Mouse (Mus musculus): ENCODE data around the gene Asb13. TPM values are rescaled to one million over a fixed set of nuclear protein-coding genes. Genes with fewer than 3 reads are reported as not detected.

Gene Asb13
- total RNA-seq (2021), result 10 to 100 TPM; 11.1 to 14.2 TPM
- long read RNA-seq, experiment 1, full-length matches to known transcripts, result 21 of 24 reads
- long read RNA-seq, experiment 1, partial matches to known transcripts, result 0 of 24 reads
- long read RNA-seq, experiment 1, other reads (novel, unspliced or antisense), result 3 of 24 reads
- long read RNA-seq, experiment 2, full-length matches to known transcripts, result 34 of 42 reads
- long read RNA-seq, experiment 2, partial matches to known transcripts, result 3 of 42 reads
- long read RNA-seq, experiment 2, other reads (novel, unspliced or antisense), result 5 of 42 reads

DNA sequence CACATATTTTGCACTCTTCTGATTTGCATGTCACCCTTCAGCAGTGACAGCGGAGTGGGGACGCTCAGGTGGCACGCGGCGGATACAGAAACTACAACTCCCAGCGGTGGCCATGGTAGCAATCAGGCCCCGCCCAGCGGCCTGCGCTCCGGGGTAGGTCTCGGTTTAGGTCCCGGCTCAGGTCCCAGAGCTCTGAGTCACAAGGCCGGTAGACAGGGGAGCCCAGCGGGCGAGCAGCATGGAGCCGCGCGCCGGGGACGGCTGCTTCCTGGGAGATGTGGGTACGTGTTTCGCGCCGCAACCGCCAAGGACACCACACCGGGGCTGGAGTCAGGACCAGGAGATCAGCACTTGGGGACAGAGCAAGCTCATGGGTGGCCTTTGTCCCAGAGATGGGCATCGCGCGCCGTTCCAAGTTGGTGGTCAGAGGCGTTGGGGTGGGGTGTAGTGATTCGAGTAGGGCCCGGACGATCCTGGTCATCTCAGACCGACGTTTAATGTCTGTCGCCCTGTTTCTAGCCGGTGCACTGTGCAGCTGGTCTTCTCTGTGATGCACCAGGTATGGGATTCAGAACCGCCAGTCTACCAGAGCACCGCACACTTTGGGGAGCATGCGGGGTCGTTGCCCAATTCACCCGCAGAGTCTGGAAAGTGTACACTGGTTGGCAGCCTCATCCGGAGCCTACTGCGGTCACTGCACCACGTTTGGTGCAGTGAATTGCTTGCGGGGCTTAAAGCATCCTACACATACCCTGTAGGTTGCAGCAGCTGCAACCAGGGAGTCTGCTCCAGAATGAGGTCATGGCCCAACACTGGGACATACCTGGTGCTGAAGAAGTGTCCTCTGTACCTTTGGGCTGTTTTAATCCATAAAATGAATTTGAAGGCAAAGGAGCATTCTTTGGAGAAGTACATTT is at the start of gene Asb13:
Gene Asb13 (plus strand): TSS at position 138 of the 917 bp plus-strand sequence.
- intact Hi-C loops (cut with DNase I), result loop anchor here (2.0 kb wide), 1 partner anchor 23 kb away; the partner anchor contains the start of gene Fam208b
- DNase-seq, result peak; percentile 76 to 78

- no peak for DNase-seq
- intact Hi-C loops (cut with DNase I), result no loop called here
Observed at GRCm38 (mm10) chr13:3590789-3591188, 43.0 kb upstream of the Asb13 start.

DNA sequence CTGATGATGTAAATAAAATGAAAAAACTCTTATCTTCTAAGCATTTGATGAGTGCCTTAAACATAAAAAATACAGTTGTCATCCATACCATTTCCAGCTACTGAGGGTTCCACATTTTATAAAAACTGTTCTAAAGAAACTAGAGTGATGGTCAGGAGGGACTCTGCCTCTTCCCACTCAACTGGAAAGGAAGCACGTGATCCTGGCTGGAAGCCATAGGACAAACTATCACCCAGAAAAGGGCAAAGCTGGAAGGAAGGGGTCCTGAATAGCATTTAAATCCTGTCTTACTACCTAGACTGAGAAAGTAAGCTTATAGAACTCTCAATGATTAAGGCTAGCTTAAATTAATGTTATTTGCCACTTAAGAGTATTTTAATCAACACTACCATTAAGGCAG is 39.5 kb upstream of the Asb13 start:
- DNase-seq, result no peak
- intact Hi-C loops (cut with DNase I), result no loop called here

DNA sequence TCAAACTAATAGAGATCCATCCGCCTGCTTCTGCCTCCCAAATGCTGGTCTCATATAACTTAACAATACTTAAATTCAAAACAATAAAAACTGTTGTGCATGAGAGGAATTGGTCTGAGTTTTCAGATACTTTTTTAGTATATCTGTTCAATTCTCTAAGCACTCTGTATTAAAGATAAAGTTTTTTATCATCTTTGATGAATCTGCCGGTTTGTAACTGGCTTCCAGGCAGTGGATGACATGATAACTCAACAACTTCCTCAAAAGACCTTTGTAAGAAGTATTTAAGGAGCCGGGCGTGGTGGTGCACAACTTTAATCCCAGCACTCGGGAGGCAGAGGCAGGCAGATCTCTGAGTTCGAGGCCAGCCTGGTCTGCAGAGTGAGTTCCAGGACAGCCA is 37.6 kb upstream of the Asb13 start:
- intact Hi-C loops (cut with DNase I), result no loop called here

GRCm38 (mm10) chr13:3609780-3610117 is 24.1 kb upstream of the Asb13 start:
- intact Hi-C loops (cut with DNase I), result loop anchor here (2.0 kb wide), 2 partner anchors 23 to 71 kb away; partner anchors contain the start of gene Gdi2
- DNase-seq, result no peak

More for the DNA sequence above, 37.6 kb upstream of the Asb13 start:
- no peak for DNase-seq

GRCm38 (mm10) chr13:3610118-3610794 is 23.6 kb upstream of the Asb13 start:
- intact Hi-C loops (cut with DNase I), result loop anchor here (2.0 kb wide), 2 partner anchors 23 to 71 kb away; partner anchors contain the start of gene Gdi2
- peak; percentile 6 to 22 for DNase-seq

GRCm38 (mm10) chr13:3610795-3611438 is 22.9 kb upstream of the Asb13 start, which contains the start of gene Fam208b:
TSS of gene Fam208b (minus strand) at chr13:3611108.
- intact Hi-C loops (cut with DNase I), result loop anchor here (2.0 kb wide), 2 partner anchors 22 to 72 kb away; partner anchors contain the start of gene Gdi2
- DNase-seq, result peak; percentile 94 to 98

- intact Hi-C loops (cut with DNase I), result no loop called here
- DNase-seq, result no peak
Observed at GRCm38 (mm10) chr13:3627139-3627538, 6.7 kb upstream of the Asb13 start.

DNA sequence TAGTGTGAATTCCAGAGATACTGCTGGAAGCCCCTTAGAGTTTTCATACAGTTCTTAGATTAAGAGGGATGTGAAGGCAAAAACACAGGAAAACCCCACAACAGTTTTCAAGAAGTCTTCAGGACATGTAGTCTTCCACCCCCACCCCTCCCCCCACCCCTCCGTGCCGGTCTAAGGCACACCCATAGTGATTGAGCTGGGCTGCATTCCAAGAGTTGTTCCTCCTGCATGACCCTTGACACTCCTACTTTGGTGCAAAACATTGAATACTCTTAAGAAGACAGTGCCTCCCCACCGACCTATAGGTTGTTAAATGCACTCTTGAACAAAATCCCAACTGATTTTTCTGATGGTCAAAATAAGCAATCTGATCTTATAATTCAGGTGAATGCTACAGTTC is 5.7 kb upstream of the Asb13 start:
- DNase-seq, result no peak
- intact Hi-C loops (cut with DNase I), result no loop called here

DNA sequence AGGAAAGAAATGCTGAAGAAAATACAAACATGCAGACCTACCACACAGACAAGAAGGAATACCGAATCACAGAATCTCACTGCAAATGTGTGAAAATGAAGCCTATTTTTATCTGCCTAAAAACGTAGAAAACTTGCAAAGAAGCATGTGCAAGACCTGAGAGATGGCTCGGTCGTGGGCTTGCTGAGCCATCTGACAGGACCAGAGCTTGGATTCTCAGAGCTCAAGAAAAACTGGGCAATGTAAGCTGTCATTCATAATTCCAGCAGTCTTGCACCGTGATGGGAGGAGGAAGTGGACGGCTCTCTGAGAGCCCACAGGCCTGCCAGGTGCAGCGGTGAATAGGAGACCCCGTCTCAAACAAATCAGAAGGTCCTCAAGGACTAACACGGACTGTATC is 1.3 kb upstream of the Asb13 start:
- intact Hi-C loops (cut with DNase I), result loop anchor here (2.0 kb wide), 1 partner anchor 22 kb away; the partner anchor contains the start of gene Fam208b

DNA sequence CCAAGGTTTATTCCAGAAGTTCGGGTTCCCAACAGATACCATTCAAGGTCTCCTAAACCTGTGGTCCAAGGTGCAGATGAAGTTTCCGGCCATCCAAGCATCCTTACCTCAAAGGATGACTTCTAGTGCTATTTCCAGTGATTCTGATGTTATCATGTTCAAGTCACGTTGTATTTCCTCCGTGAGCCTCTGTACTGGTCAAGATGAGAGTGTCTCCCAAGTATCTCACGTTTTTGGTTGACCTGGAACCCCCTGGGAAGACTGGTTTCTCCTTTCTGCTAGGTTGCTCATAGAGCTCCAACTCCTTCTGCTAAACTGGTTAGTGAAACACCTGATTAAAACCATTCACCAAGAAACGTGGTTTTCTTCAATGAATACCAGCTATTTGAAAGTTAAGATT is 701 bp upstream of the Asb13 start:
- DNase-seq, result no peak
- intact Hi-C loops (cut with DNase I), result loop anchor here (2.0 kb wide), 1 partner anchor 22 kb away; the partner anchor contains the start of gene Fam208b

More for the DNA sequence above, 1.3 kb upstream of the Asb13 start:
- DNase-seq, result no peak

DNA sequence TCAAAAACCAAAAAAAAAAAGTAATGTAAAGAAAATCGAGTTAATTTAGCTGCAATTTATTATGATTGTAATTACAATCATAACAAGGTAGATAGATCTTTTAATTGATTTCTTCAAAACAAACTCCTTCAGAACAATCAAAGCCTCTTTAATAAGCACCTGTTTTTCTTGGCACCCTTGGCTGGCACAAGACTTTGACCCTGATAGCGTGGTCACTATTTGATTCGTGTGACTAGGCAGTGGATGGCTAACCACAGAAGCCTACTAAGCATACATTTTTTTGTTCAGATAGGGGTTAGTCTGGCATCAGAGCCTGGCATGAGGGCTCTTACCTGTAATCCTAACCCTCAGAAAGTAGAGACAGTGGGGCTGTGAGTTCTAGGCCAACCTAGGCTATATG is 1.2 kb downstream of the Asb13 start:
- DNase-seq, result no peak
- intact Hi-C loops (cut with DNase I), result no loop called here

DNA sequence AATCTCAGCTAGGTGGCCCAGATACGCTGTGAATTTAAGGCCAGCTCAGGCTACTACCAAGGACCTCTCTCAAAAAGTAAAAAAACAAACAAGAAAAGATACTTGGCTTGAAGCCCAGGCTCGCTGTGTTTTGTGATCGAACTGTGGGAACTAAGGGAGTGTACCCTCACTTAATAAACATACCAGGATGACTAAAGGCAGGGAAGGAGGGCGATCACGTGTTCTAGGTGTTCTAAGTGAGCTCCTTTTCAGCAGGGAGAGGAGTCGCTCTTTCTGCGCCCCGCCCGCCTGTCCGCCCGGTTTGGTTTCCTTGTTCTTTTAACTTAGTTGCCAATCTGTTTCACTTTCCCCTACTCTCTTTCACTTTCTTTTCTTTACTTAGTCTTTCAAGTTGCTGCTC is 3.0 kb downstream of the Asb13 start:
- DNase-seq, result no peak
- intact Hi-C loops (cut with DNase I), result no loop called here

GRCm38 (mm10) chr13:3642049-3642448 is 8.2 kb downstream of the Asb13 start:
- no peak for DNase-seq
- intact Hi-C loops (cut with DNase I), result no loop called here

DNA sequence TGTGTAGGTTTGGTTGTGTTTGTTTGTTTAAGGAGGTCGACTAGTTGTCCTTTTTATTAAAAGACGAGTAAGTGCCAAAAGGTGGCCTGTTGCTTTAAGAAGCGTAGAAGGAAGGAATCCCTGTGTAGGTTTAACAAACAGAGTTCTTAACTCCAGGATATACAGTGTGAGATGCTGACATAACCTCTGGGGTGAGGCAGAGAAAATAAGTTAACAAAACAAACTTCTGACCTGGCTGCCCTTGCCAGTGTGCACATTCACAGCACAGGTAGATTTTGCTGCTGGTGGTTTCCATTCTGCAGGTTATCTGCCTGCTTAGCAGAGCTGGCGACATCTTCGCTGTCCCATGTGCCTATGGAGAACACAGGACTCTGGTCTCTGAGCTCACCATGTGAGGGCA is 8.7 kb downstream of the Asb13 start:
- intact Hi-C loops (cut with DNase I), result no loop called here
- no peak for DNase-seq

- intact Hi-C loops (cut with DNase I), result no loop called here
- no peak for DNase-seq
Observed at GRCm38 (mm10) chr13:3644871-3645270, 11.0 kb downstream of the Asb13 start.

- DNase-seq, result no peak
- intact Hi-C loops (cut with DNase I), result no loop called here
Observed at GRCm38 (mm10) chr13:3645919-3646318, 12.1 kb downstream of the Asb13 start.

DNA sequence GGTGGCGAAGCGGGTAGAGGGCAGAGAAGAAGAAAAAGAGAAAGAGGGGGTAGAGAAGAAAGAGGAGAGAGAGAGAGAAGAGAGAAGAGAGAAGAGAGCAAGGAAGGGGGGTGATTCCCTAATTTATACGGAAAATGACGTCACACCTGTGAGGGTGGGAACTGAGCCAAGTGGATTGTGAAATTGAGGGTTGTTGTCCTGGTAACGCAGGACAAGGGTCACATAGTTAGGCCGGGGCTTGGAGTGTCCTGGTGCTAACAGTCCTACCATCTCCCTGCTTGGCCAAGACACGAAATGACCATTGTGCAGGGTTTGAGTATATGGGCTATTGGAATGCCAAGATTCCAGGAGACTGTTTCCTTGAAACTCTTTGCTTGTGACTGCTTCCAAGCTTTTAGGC is 12.7 kb downstream of the Asb13 start:
- intact Hi-C loops (cut with DNase I), result no loop called here
- DNase-seq, result no peak

DNA sequence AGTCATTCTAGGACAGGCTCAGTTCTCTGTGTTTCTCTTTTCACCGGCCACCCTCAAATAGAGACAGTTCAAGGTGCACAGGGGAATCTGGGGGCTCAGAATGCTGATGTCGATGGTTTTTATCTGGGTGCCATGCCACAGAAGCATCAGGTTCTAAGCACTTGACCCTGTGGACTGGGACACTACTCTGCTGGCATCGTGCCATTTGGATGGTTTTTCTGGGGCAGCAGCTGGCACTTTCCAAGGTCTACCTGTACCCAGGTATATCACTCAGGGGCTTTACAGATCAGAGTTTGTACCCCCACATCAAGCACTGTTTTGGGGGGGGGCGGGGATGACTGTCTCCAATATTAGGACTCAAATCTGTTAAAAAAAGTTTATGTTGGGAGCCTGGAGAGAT is 16.7 kb downstream of the Asb13 start:
- intact Hi-C loops (cut with DNase I), result no loop called here

GRCm38 (mm10) chr13:3654432-3654831 is 20.6 kb downstream of the Asb13 start:
- DNase-seq, result no peak

More for the DNA sequence above, 16.7 kb downstream of the Asb13 start:
- no peak for DNase-seq

More at GRCm38 (mm10) chr13:3654432-3654831, 20.6 kb downstream of the Asb13 start:
- intact Hi-C loops (cut with DNase I), result no loop called here

All from gastrocnemius, postnatal 36 days (tissue).